Mouse (Mus musculus): ENCODE measurements around the gene Naa35.

GRCm38 (mm10) chr13:59679306-59679705, 94.2 kb downstream of the Naa35 start:
- TF ChIP-seq CTCF (IDR thresholded peaks at IDR 0.05; ENCODE audit: extremely low read depth, insufficient read depth, low read length) = no peak
- no peak for TF ChIP-seq POLR2A (IDR thresholded peaks at IDR 0.05; ENCODE audit: extremely low read depth, insufficient read depth, low read length)
